Mouse (Mus musculus) small intestine, adult 2 months (tissue): ENCODE results near the gene Gm20388. TPM values are rescaled to one million over a fixed set of nuclear protein-coding genes. Genes with fewer than 3 reads are reported as not detected.

Experiments
- H3K27ac ChIP-seq: fragments of 200-500 bp; 2 replicates; pipeline ENCODE4 v1.5.1; 2012; ENCODE audit warnings: low read depth, low read length, control low read depth, inconsistent platforms; ENCODE audit not compliant: insufficient read depth
- H3K27me3 ChIP-seq: fragments of 200-500 bp; 2 replicates; pipeline ENCODE4 v1.6.1; 2012; ENCODE audit warnings: mild to moderate bottlenecking, moderate library complexity, low read length, inconsistent platforms; ENCODE audit not compliant: control insufficient read depth, insufficient read depth
- H3K36me3 ChIP-seq: fragments of 200-500 bp; 2 replicates; pipeline ENCODE4 v1.6.1; 2012; ENCODE audit warnings: mild to moderate bottlenecking, low read length, control low read depth, inconsistent platforms; ENCODE audit not compliant: control insufficient read depth, insufficient read depth
- H3K4me1 ChIP-seq: fragments of 200-500 bp; 2 replicates; pipeline ENCODE4 v1.6.1; 2012; ENCODE audit warnings: low read length, inconsistent platforms, mixed read lengths; ENCODE audit not compliant: control insufficient read depth, insufficient read depth, insufficient read length
- H3K4me3 ChIP-seq: fragments of 200-500 bp; 2 replicates; pipeline ENCODE4 v1.5.1; 2012; ENCODE audit warnings: low read depth, mild to moderate bottlenecking, control low read depth, inconsistent platforms, low read length, moderate library complexity
- CTCF ChIP-seq: fragments of 200-500 bp; IDR thresholded peaks from 2 replicates; pipeline ENCODE4 v1.5.1; 2012; ENCODE audit warnings: low read depth, mild to moderate bottlenecking, control low read depth, inconsistent platforms, low read length, moderate library complexity, mixed read lengths; ENCODE audit not compliant: insufficient replicate concordance, insufficient read length; ENCODE audit errors: extremely low read depth
- POLR2A ChIP-seq: fragments of 200-500 bp; IDR thresholded peaks from 2 replicates; pipeline ENCODE4 v1.6.1; 2012; ENCODE audit warnings: low read depth, mild to moderate bottlenecking, control low read depth, inconsistent platforms, low read length, moderate library complexity
- WGBS: fragments of 180-500 bp; shearing (Covaris S2); methylation state at CpG from one replicate; pipeline ENCODE4 v1.1.7; 2018; 5-methylcytosine and 5-hydroxymethylcytosine counted together
- polyA plus RNA-seq: library from polyadenylated mRNA; depleted of rRNA; stranded (reverse); fragments of >200 nt; gene quantifications from 2 replicates; pipeline ENCODE4 v1.2.3, GENCODE M21; 2012

The Gm20388 gene
- polyA plus RNA-seq, 1 experiment, result 37.3 TPM

- Histone ChIP-seq H3K27me3 (no peaks in the 10 kb centered on the region), H3K36me3 (no peaks in the 10 kb centered on the region), H3K4me1 (no peaks in the 10 kb centered on the region; the same call in none of the 2 replicates), H3K4me3 (no peak overlapping the region), H3K27ac (no peak overlapping the region)
- WGBS, result 39% methylated on average over 12 of the region's 12 CpGs
- TF ChIP-seq CTCF (no peak), POLR2A (no peak)
Measured at GRCm38 (mm10) chr8:122558671-122559349, 2648.2 kb downstream of the Gm20388 start.

- H3K4me3 ChIP-seq, result no peak overlapping the region
- no peak overlapping the region for H3K27ac ChIP-seq
- no peaks in the 10 kb centered on the region; the same call in none of the 2 replicates for H3K4me1 ChIP-seq
- H3K27me3 ChIP-seq, result no peaks in the 10 kb centered on the region
- 53% methylated on average over 5 of the region's 5 CpGs for WGBS
- TF ChIP-seq POLR2A (no peak), CTCF (no peak)
- no peaks in the 10 kb centered on the region for H3K36me3 ChIP-seq
Measured at GRCm38 (mm10) chr8:122561199-122561598, 2650.6 kb downstream of the Gm20388 start.

GRCm38 (mm10) chr8:122564363-122565352, 2654.0 kb downstream of the Gm20388 start:
- WGBS, result 64% methylated on average over 25 of the region's 25 CpGs

GRCm38 (mm10) chr8:122566766-122567165, 2656.1 kb downstream of the Gm20388 start:
- Histone ChIP-seq H3K4me1 (peaks cover 16% of the 10 kb centered on the region), H3K36me3 (peaks cover 12% of the 10 kb centered on the region), H3K27me3 (no peaks in the 10 kb centered on the region), H3K27ac (peak overlapping the region; percentile 75), H3K4me3 (peak overlapping the region; percentile 88)
- TF ChIP-seq CTCF, result no peak
- TF ChIP-seq POLR2A, result no peak
- 8% methylated on average over 6 of the region's 6 CpGs for WGBS

More at GRCm38 (mm10) chr8:122564363-122565352, 2654.0 kb downstream of the Gm20388 start:
- no peaks in the 10 kb centered on the region for H3K36me3 ChIP-seq
- H3K27me3 ChIP-seq, result no peaks in the 10 kb centered on the region
- peak overlapping the region; percentile 54 for H3K27ac ChIP-seq
- peaks cover 14% of the 10 kb centered on the region for H3K4me1 ChIP-seq
- TF ChIP-seq CTCF (no peak), POLR2A (no peak)
- H3K4me3 ChIP-seq, result peak overlapping the region; percentile 15; the same call in 1 of the 2 replicates

- under 1% methylated on average over 62 of the region's 62 CpGs for WGBS
Measured at GRCm38 (mm10) chr8:122567361-122568108, 2656.9 kb downstream of the Gm20388 start, which contains the start of gene Cdt1. Cdt1 (plus strand) TSS chr8:122568015.

GRCm38 (mm10) chr8:122568109-122568504, 2657.5 kb downstream of the Gm20388 start:
- under 1% methylated on average over 34 of the region's 34 CpGs for WGBS
- peak overlapping the region; percentile 65 for H3K27ac ChIP-seq
- H3K4me1 ChIP-seq, result peaks cover 24% of the 10 kb centered on the region
- H3K27me3 ChIP-seq, result no peaks in the 10 kb centered on the region
- peak overlapping the region; percentile 88 for H3K4me3 ChIP-seq
- H3K36me3 ChIP-seq, result peaks cover 20% of the 10 kb centered on the region
- no peak for TF ChIP-seq POLR2A
- TF ChIP-seq CTCF, result no peak

More at GRCm38 (mm10) chr8:122567361-122568108, 2656.9 kb downstream of the Gm20388 start, which contains the start of gene Cdt1:
- Histone ChIP-seq H3K4me3 (peak within 1 kb of the TSS; percentile 88), H3K4me1 (peaks cover 21% of the 10 kb centered on the region), H3K27me3 (no peaks in the 10 kb centered on the region), H3K36me3 (peaks cover 19% of the 10 kb centered on the region), H3K27ac (peak within 1 kb of the TSS; percentile 75)
- TF ChIP-seq CTCF, result 0 out of 2 replicates have a peak, but pooled peaks have one; percentile 15
- TF ChIP-seq POLR2A, result peak; percentile 56
